Mouse (Mus musculus): Measurements from ENCODE around the gene Dnajb2.

The Dnajb2 gene

DNA sequence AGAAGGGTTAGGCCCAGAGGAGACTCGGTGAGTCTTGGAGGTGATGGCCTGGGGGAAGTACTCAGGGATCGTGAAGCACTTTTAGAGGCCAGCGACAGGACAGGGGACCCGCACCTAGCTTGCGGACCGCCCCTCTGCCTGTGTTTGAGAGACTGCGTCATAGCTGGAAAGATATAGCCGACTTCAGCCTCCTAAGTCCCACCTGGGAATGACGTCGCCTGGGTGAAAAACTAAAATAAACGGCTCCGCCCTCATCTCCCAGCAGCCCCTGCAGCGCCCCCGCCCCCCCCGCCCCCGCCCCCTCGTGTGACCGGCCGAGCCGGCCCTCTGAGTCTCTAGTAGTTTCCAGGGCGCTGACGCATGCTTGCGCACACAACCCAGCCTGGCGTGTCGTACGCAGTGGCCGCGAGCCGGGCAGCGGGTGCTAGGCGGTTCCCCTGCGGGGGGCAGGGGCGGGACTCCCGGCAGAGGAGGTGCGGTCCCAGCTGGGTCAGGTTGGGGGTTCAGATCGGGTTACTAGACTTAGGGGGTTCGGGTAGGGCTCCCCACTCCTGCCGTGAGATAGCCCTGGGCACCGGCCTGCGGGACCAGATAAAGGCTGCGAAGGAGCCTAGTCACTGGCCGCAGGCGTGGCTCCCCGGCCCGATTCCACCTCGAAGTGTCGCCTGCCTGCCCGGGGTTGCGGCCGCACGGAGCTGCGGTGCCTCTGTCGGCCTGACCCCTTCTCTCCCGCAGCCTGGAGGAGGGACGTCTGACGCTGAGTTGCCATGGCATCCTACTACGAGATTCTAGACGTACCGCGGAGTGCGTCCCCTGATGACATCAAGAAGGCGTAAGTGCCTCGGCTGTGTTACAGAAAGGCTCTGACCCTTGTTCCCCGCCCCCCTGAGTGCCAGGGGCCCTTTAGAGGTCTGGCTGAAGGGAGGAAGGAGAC lies at the start of gene Dnajb2:
Dnajb2 (plus strand) TSS at position 290 of the 934 bp plus-strand sequence.
- peak; percentile 93 for DNase-seq

DNA sequence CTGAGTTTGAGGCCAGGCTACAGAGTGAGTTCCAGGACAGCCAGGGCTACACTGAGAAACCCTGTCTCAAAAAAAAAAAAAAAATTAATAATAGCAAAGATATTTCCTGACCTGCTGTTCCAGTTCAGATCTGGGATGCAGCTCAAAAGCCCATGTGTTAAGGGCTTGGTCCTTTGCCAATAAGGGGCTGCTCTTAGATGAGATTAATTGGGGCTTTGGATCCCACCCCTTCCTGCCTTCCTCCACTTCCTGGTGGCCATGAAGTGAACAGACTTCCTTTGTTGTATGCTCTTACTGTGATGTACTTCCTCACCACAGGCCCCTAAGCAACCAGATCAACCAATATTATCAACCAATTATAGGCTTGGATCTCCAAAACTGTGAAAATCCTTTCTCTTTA lies 49.1 kb upstream of the Dnajb2 start:
- no peak for DNase-seq

DNA sequence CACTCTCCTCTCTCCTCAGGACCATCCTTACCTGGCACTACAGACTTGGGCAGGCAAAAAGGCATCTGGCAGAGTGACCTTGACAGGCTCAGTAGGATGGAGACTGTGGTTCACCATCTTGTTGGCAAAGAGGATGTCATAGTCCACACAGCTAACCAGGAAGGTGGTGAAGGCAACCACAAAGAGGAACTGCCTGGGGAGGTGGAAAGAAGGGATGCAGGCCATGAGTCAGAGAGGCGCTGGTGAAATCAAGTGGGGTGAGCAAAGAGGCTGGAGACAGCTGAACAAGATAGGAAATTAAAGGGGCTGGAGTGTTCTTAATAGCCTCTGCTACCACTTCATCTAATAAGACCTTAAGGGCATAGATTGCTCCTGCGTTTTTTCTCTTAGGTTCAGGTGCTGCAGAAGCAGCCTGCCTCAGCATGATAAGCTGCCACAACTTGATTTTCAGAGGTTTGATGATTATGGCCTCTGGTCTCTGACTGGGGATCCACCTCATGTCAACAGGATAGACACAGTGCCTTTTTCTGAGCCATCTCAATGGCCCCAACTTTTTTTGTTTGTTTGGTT lies 48.2 kb upstream of the Dnajb2 start:
- DNase-seq: no peak

DNA sequence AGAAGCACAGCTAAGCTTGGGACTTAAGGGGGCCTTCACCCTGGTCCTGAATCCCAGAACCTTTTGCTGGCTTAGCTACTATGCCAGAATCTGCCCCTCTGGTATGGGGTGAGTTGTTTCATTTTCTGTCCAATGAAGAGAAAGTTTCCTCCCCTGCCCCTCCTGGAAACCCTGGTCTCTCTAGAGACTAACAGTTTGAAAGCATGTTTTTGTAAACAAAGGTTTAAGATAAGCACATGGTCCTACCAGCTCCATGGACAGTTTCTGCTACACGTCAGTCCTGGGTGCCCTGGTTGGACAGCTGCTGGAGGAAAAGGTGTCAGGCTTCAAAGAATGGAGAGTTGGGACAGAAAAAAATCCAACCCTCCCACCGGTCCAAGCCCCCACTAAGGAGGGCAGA lies 45.6 kb upstream of the Dnajb2 start:
- no peak for DNase-seq

- DNase-seq: no peak
Observed at GRCm38 (mm10) chr1:75191258-75191621, 45.0 kb upstream of the Dnajb2 start.

DNA sequence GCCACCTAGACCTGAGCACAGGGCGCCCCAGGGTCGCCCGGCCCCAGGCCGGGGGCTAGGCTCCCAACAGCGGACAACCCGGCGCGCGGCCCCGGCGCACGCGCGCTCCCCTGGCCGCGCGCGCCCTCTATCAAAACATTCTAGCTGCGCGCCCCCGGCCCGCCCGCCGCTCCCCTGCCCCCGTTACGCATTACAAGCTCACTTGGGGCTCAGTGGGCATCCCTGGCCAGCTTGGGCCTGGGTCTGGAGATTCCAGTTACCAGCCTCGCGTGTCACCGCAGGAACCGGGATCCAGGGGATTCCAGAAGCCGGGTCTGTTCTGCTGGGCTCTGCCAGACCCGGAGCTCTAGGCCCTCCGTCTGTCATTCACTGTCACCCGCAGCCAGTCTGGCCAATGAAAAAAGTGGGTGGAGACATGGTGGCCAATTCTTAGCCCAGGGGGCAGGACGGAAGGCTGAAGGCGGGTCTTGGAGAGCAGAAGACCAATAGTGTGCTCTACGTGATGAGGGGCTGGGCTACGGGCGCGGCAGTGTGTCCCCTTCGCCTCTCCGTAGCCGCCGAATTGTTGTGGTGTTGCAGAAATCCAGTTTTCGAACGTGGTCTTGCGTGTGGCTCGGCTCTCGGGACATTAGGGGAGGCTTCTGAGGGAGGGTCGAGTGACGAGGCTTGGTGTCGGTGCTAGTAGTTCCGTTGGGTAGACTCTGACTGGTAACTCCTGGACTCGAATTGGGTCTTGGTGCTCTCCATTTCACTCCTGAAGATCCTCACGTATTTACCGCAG lies 44.4 kb upstream of the Dnajb2 start, which contains the start of the genes Ankzf1 and Atg9a:
Ankzf1 (plus strand) TSS at position 530 of the 781 bp plus-strand sequence.
Atg9a (minus strand) TSS at position 575 of the 781 bp plus-strand sequence.
- peak; percentile 99 for DNase-seq

DNA sequence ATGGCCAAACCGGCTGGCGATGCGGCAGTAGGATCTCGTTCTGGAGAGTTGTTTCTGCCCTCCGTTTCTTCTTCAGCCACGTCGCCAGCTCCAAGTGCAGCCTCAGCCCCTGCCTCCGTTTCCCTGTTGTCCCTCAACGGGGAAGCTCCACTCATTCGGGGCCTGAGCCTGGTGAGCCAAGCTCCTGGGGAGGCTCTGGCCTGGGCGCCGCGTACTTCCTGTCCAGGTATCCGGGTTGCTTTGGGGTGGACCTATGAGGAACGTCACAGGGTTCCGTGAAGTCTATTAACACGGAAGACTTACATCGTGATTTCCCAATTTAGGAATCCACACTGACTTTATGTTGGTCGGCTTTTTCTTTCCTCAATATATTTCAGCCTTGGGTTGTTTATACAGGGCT lies 43.8 kb upstream of the Dnajb2 start:
- DNase-seq: peak; percentile 52

- DNase-seq: no peak
Observed at GRCm38 (mm10) chr1:75201236-75201635, 35.0 kb upstream of the Dnajb2 start.

DNA sequence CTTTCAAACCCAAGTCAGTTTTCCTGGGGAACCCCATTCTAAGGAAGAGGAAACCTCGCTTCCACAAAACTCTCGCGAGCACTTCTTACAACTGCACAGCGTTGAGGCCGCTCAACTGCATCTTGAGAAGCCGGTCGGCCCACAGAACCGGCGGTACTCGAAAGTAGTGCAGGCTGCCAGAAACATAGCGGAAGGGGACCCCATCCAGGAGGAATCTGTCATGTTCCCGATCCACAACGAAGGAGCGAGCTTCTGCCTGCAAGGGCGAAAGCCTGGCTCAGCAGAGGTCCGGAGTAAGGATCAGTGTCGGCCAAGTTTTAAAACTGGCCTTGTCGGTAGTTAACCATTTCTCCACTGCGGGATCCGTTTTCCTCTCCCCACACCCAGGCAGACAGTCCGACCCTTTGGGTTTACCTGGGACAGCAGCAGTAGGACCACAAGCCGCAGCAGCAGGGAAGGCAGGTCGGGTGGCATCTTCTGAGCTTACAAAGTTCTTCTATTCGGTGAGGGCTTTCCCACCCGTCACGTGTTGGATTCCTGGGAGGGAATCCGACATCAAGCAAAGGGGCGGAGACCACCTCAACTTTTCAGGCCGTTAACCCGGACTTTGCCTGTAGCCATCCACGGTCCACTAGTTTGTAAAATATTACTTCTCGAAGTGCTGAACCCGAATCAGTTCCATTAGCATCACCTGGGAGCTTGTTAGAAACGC lies 27.1 kb upstream of the Dnajb2 start:
- DNase-seq: no peak

- DNase-seq: peak; percentile 95
Observed at GRCm38 (mm10) chr1:75210136-75211087, 25.8 kb upstream of the Dnajb2 start, which contains the start of the genes Glb1l and Stk16. TSS of gene Glb1l (minus strand) at chr1:75210813. TSS of gene Stk16 (plus strand) at chr1:75210838.

GRCm38 (mm10) chr1:75211141-75211708 lies 25.0 kb upstream of the Dnajb2 start:
- no peak for DNase-seq

- DNase-seq: no peak
Observed at GRCm38 (mm10) chr1:75212542-75212941, 23.7 kb upstream of the Dnajb2 start.

DNA sequence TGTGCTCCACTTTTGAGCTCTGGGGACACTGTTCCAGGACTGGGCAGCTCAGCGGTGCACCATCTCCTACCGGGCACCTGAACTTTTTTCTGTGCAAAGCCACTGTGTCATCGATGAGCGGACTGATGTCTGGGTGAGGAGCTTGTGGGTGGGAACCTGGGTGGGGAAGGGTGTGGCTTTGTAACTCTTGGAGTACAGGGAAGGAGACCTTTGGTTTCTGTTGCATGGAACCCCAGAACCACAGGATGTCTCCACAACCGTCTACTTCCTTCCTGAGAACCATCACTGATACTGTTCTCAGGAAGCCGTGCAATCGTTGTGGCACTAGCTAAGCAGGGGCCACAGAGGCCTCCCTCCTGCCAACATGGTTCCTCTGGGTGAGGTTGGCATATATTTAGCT lies 23.1 kb upstream of the Dnajb2 start:
- no peak for DNase-seq

- DNase-seq: no peak
Observed at GRCm38 (mm10) chr1:75214442-75214841, 21.8 kb upstream of the Dnajb2 start.

DNA sequence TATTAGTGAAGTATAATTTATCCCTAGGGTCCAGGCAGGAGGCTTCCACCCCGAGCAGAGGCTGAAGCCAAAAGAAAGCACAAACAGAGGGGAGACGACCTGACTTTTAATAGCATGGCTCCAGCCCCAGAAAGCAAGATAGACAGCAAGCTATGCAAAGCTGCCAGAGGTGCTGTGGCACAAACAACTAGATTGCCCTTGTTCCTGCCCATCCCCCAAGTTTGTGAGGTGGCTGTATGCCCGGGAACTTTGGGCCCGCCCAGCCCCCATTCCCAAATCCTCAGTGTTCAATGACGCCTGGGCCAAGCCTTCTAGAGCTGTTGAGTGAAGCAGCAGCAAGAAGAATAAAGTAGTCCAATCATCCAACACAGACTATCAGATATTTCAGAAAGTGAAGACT lies 21.3 kb upstream of the Dnajb2 start:
- DNase-seq: peak; percentile 66

- DNase-seq: peak; percentile 52
Observed at GRCm38 (mm10) chr1:75215785-75216184, 20.4 kb upstream of the Dnajb2 start.

- peak; percentile 76 for DNase-seq
Observed at GRCm38 (mm10) chr1:75216797-75217585, 19.2 kb upstream of the Dnajb2 start.

DNA sequence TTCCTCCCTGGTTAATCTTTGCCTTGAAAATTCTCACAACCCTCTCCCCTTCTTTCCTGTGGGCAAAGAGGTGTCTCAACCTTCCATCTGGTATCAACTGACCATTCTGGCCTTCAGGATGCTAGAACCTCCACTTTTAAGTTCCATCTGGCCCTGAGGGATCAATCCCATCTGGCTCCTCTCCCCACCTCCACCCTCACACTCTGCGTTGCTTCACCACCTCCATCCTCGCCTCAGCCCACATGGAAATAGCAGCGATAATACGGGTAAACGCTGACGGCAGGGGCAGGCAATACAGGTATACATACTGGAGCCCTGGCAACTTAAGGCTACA lies 18.3 kb upstream of the Dnajb2 start:
- no peak for DNase-seq

DNA sequence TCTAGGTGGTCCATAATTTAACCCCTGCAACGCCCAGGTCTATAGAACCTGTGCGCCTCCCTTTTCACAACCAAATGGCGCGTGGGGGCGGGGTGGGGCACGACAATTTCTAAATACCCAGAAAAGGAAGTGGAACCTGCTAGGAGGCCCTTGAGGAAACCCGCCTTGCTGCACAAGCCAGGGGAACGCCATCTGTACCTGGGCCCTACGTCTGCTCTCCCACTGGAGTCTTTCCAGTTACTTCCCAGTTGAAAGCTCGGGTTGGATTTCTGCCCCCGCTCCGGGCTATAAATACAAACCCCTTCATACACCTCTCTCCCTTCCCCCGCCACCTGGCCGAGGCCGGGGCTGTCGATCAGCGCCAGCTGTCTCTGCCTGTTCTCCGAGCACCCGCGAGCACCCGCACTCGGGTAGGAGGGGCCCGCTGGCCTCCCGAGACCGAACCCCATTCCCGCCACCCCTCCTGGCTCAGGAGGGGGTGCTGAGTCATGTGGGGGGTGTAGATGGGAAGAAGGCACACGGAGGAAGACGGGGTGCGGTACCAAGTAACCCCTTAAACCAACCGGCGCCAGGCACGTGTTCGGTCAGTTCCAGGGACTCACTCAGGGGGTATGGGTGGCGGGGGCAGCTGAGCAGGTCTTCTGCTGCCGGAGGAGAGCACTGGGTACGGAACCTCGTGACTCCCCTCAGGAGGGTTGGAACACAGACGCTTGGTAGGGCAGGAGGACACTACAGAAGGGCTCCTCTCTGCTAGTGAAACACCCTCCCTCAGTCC lies 17.8 kb upstream of the Dnajb2 start:
- DNase-seq: peak; percentile 96
